Mouse (Mus musculus) cerebral cortex, adult 2 months (tissue): ENCODE results near the gene Fgfr2.

ENCODE experiments used
- WGBS: fragments of 180-500 bp; shearing (Covaris S2); methylation state at CpG from one replicate; pipeline ENCODE4 v1.1.7; 2018; 5-methylcytosine and 5-hydroxymethylcytosine counted together

Fgfr2 gene

DNA sequence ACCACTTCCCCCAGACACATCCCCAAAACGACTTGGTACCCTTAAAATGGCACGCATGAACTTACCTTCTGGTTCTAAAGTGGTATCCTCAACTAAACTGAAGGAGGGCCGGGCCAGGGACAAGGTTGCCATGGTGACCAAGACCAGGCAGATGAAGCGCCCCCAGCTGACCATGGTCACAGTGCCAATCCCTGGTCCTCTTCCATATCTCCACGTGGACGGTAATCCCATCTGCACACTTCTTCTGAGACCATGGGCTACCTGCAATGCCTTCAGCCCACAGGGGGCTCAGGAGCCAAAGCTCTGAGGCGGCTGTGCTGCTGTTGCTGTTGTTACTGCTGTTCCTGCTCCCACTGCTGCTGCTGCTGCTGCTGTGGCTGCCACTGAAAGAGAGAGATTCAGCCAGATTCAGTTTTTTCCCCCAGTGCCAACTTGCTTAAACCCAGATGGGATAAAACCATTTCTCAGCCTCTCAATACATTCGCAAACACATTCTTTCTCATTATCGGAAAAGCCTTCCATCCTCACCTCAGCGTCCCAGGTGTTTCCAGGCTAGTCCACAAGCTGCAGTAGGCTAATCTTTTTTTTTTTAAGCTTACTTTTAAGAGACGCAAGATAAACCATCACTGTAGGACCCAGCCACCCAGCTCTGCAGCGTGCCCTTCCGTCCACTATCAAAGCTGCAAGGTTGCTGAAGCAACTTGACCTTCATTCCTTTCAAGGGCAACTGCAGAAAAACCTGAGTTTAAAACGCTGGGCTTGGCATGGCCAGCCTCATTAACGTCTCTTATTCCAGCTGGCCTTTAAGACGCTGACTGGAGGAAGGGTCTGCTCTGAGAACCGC, 2861.2 kb downstream of the Fgfr2 start:
- WGBS = 39% methylated on average over 17 of the region's 17 CpGs

GRCm38 (mm10) chr7:130260905-130261683, 2862.1 kb downstream of the Fgfr2 start:
- WGBS = 51% methylated on average over 20 of the region's 20 CpGs

- 16% methylated on average over 5 of the region's 5 CpGs for WGBS
These were observed 2863.1 kb downstream of the Fgfr2 start for GRCm38 (mm10) chr7:130260060-130260459.

DNA sequence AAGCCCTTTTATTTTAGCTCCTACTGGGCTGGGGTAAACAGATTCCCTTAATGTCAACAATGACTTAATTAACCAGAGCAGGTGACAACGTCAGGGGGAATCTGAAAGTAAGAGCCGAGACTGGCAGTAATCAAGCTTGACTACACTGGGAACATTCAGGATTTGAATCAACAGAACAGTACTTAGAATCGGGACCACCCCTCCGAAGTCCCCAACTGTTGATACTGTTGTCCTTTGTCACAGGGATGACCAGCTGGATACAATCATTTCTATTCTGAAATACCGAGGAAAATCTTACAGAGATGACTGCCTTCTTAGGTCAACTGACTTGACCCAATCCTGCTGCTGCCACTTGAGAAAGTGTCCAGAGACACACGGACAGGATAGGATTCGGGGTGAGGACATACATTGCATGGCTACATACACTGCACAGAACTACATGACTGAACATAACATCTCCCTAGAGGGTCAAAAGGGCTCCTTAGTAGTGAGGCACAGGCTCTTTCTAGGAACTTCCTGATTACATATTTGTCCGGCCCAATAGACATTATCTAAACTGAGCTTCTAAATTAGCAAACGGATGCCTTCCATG, 2864.3 kb downstream of the Fgfr2 start:
- 50% methylated on average over 9 of the region's 9 CpGs for WGBS

DNA sequence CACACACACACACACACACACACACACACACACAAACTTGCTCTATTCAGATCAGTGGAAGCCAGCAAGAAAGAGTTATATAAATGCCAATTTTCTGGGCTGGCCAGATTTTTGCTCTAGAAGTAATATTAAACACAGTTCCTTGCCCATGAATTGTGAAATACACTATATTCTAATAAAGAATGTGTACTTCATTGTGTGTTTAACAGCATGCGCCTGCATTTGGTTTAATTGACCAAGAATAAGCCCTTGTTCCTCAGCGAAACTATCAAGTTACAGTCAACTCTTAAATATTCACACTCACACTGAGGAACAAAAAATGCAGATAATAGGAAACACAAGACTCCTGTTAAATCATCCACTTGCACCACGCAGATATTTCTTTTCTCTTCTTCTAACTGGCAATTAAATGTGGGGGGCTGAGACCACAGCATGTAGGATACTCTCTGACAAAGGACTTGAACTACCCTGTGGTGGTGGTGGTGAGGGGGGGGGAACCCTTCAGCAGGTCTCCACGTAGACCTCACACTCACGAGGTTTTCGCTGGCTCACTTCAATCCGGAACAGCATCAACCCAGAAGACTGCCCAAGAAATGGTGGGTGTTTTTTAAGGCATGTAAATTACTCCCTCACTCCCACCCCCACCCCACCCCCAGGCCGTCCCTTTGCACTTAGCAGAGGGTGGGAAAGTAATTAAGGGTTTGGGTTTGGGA, 2865.0 kb downstream of the Fgfr2 start:
- 59% methylated on average over 8 of the region's 8 CpGs for WGBS

GRCm38 (mm10) chr7:130253264-130253663, 2869.9 kb downstream of the Fgfr2 start:
- WGBS = 69% methylated on average over 4 of the region's 4 CpGs

GRCm38 (mm10) chr7:130251936-130252523, 2871.1 kb downstream of the Fgfr2 start:
- WGBS = 76% methylated on average over 3 of the region's 3 CpGs

- WGBS = 91% methylated on average over 4 of the region's 4 CpGs
These were observed 2872.2 kb downstream of the Fgfr2 start for GRCm38 (mm10) chr7:130250994-130251393.

DNA sequence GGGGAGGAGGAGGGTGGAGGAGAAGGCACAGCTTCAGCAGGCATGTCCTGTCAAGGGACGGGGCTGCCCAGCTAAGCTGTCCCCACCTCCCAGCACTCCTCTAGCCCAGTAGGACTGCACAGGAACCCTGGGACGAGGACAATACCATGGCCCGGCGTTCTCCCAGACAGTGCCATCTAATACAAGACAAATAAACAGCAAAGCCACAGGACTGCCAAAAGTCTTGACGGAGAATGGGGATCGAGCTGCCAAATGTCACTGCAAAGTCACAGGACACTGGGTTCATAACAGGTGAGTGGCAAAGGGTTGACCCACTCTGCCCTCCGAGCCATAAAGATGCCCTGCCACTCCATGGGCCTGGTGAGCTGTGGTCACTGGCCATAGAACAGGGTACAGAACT, 2874.7 kb downstream of the Fgfr2 start:
- 66% methylated on average over 7 of the region's 7 CpGs for WGBS

- WGBS = 65% methylated on average over 10 of the region's 10 CpGs
These were observed 2875.3 kb downstream of the Fgfr2 start for GRCm38 (mm10) chr7:130247831-130248230.

- 47% methylated on average over 7 of the region's 7 CpGs for WGBS
These were observed 2876.7 kb downstream of the Fgfr2 start for GRCm38 (mm10) chr7:130246483-130246882.

GRCm38 (mm10) chr7:130244545-130244944, 2878.6 kb downstream of the Fgfr2 start:
- WGBS = 55% methylated on average over 7 of the region's 7 CpGs

GRCm38 (mm10) chr7:130243811-130244210, 2879.3 kb downstream of the Fgfr2 start:
- 57% methylated on average over 4 of the region's 4 CpGs for WGBS

DNA sequence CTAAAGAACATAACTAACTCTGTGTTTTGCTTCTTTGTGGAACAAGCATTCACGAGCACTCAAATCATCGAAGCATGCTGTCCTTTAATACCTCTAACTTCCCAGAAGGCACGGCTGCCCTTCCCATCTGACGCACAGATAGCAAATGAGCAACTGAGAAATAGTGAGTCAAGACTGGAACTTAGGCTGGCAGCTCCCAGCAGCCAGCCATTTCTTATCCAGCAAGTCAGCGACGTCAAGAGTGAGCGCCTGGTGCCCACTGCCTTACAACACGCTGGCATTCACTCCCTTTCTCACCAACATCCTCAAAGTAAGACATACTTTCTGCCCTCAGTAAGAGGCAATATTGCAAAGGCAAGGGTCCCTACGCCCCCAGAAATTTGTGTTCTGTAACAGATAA, 2883.0 kb downstream of the Fgfr2 start:
- 81% methylated on average over 9 of the region's 9 CpGs for WGBS

GRCm38 (mm10) chr7:130237244-130237643, 2885.9 kb downstream of the Fgfr2 start:
- WGBS = 80% methylated on average over 5 of the region's 5 CpGs

GRCm38 (mm10) chr7:130233777-130234176, 2889.4 kb downstream of the Fgfr2 start:
- WGBS = 77% methylated on average over 7 of the region's 7 CpGs

DNA sequence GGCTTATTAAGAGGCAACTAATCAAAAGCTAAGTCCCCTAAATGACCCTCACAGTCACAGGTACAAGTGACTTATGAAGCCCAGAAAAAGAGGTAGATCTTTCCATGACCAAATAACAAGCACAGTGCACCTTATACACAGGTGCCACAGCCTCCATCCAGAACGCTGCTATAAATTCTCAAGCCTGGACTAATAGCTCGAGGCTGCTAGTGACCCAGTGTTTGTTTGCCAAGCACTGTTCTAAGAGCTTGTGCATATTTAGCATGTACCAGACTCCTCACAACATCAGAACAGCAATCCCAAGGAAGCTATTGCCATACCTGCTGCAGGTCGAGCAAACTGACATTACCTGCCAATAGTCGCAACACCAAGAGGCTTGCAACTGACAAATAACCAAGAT, 2893.1 kb downstream of the Fgfr2 start:
- 85% methylated on average over 4 of the region's 4 CpGs for WGBS

DNA sequence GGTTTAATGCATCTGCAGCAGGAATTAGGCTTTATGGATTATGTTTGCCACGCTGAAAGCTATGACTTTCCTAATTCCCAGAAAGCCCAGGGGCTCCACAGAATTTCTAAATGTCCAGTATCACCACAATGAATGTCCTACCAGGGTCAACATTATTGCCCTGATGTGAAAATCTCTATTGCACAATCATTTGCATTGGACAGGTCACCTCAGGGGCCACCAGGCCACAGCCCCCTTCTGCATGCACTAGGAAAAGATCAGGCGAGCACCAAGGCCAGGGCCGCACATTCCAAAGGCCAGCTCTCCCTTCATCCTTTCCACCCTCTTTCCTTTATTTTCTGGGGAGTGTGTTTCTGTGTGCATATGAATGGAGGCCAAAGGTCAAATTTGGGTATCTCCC, 2897.9 kb downstream of the Fgfr2 start:
- 88% methylated on average over 3 of the region's 3 CpGs for whole genome bisulfite sequencing

- WGBS = 84% methylated on average over 8 of the region's 8 CpGs
These were observed 2900.4 kb downstream of the Fgfr2 start for GRCm38 (mm10) chr7:130222633-130223354.

- 56% methylated on average over 17 of the region's 17 CpGs for WGBS
These were observed 2901.3 kb downstream of the Fgfr2 start for GRCm38 (mm10) chr7:130221661-130222387.
